Mouse (Mus musculus) MEL (cell line): ENCODE measurements around the gene Tmem177.

ENCODE experiments used
- CTCF ChIP-seq, 3 experiments: IDR thresholded peaks in 2 of 3; conservative IDR thresholded peaks in 1 of 3; 2 replicates each; pipeline ENCODE4 v1.5.1; 2011 to 2012; ENCODE audit warnings: low read length in 3 of 3, low read depth in 2 of 3, mild to moderate bottlenecking in 2 of 3, improper control_type of control experiment in 1 of 3, inconsistent platforms in 1 of 3, mixed read lengths in 1 of 3, moderate library complexity in 1 of 3; ENCODE audit not compliant: control insufficient read depth in 1 of 3, insufficient read depth in 1 of 3, poor library complexity in 1 of 3, severe bottlenecking in 1 of 3
- HCFC1 ChIP-seq: IDR thresholded peaks from 2 replicates; pipeline ENCODE4 v1.6.1; 2012; ENCODE audit warnings: low read depth, mild to moderate bottlenecking, inconsistent platforms, low read length, improper control_type of control experiment, moderate library complexity
- POLR2AphosphoS2 ChIP-seq: IDR thresholded peaks from 2 replicates; pipeline ENCODE4 v1.6.1; 2011; ENCODE audit warnings: low read length, improper control_type of control experiment

DNA sequence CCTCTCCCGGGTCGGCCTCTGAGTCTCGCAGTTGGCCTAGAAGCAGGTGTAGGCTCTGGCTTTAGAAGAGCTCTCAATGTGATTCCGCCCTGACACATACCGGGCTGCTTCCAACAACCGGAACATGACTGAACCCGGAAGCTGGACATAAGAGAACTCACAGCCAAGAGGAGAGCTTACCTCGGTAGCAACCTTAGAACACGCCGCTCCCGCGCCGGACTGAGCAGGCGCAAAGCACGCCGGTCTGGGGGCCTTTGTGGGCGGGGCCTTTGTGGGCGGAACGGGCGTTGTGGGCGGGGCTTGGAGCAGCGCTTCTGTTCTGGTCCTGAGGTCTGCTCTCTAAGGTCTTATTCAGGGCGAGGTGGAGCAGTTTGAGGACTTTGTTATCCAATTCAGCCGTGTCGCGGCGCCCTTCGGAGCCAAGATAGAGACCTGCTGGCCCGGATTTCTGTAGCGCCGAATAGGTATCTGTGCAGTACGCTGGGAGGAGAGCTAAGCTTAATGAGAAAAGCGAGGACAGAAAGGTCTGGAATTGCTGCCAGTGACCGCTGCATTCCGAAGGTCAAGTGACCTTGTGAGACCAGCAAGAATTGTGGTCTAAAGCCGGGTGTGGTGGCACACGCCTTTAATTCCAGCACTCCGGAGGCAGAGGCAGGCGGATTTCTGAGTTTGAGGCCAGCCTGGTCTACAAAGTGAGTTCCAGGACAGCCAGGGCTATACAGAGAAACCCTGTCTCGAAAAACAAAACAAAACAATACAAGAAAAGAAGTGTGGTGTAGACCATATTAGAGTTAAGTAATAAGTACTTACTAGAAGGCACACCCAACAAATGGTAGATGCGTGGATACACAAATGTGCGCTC lies at the start of gene Tmem177:
- TF ChIP-seq POLR2AphosphoS2 (peak; percentile 84; the same call in 1 of the 2 replicates), HCFC1 (peak; percentile 73), CTCF (IDR thresholded peaks at IDR 0.05 in 2 of 3, conservative IDR thresholded peaks at IDR 0.05 in 1 of 3; ENCODE audit: control insufficient read depth in 1 of 3, insufficient read depth in 1 of 3, low read depth in 2 of 3, low read length in 3 of 3, poor library complexity in 1 of 3, severe bottlenecking in 1 of 3) (0 out of 6 replicates have a peak, but pooled peaks of 1 of the 3 experiments have one; percentile 4)
